Mouse (Mus musculus): Measurements from ENCODE around the gene Polr2c. TPM values are rescaled to one million over a fixed set of nuclear protein-coding genes. Genes with fewer than 3 reads are reported as not detected.

The Polr2c gene
- polyA plus RNA-seq, 1 experiment from 2014 or later = 129 TPM

- WGBS = 26% methylated on average over 5 of the region's 5 CpGs
- Histone ChIP-seq H3K36me3 (ENCODE audit: insufficient read depth, low read length) (peaks cover 29% of the 10 kb centered on the region), H3K4me2 (ENCODE audit: low read length) (no peak overlapping the region), H3K4me1 (replicated peaks; ENCODE audit: insufficient read depth, low read length) (peaks cover 6% of the 10 kb centered on the region; the same call in 1 of the 2 replicates), H3K27ac (no peak overlapping the region), H3K9me3 (replicated peaks; ENCODE audit: low read length) (no peaks in the 10 kb centered on the region), H3K4me3 (replicated peaks; ENCODE audit: low read depth, low read length) (no peak overlapping the region; the same call in 1 of the 2 replicates), H3K27me3 (ENCODE audit: insufficient read depth, low read length) (no peaks in the 10 kb centered on the region), H3K9ac (ENCODE audit: low read depth, low read length) (no peak overlapping the region)
- no peak for TF ChIP-seq CTCF (IDR thresholded peaks at IDR 0.05; ENCODE audit: low read depth)
- no peak for ATAC-seq (replicated peaks; ENCODE audit: low FRiP score, low read depth)
- DNase-seq (ENCODE audit: low spot score) = no peak
Observed at GRCm38 (mm10) chr8:94857011-94857345, 272 bp upstream of the Polr2c start.

- no peak overlapping the region for H3K9ac ChIP-seq (ENCODE audit: low read depth, low read length)
- H3K27me3 ChIP-seq (ENCODE audit: insufficient read depth, low read length) = no peaks in the 10 kb centered on the region
- peak; percentile 87 for DNase-seq (ENCODE audit: low spot score)
- H3K4me2 ChIP-seq (ENCODE audit: low read length) = no peak overlapping the region
- H3K9me3 ChIP-seq (replicated peaks; ENCODE audit: low read length) = no peaks in the 10 kb centered on the region
- H3K4me1 ChIP-seq (replicated peaks; ENCODE audit: insufficient read depth, low read length) = peaks cover 6% of the 10 kb centered on the region; the same call in 1 of the 2 replicates
- no peak overlapping the region for H3K4me3 ChIP-seq (replicated peaks; ENCODE audit: low read depth, low read length)
- peaks cover 30% of the 10 kb centered on the region for H3K36me3 ChIP-seq (ENCODE audit: insufficient read depth, low read length)
- ATAC-seq (replicated peaks; ENCODE audit: low FRiP score, low read depth) = peak; percentile 59
- TF ChIP-seq CTCF (IDR thresholded peaks at IDR 0.05; ENCODE audit: low read depth) = peak; percentile 89
- WGBS = 71% methylated on average over 8 of the region's 8 CpGs
- H3K27ac ChIP-seq = no peak overlapping the region
Observed at GRCm38 (mm10) chr8:94861352-94861910, 4.2 kb downstream of the Polr2c start.

DNA sequence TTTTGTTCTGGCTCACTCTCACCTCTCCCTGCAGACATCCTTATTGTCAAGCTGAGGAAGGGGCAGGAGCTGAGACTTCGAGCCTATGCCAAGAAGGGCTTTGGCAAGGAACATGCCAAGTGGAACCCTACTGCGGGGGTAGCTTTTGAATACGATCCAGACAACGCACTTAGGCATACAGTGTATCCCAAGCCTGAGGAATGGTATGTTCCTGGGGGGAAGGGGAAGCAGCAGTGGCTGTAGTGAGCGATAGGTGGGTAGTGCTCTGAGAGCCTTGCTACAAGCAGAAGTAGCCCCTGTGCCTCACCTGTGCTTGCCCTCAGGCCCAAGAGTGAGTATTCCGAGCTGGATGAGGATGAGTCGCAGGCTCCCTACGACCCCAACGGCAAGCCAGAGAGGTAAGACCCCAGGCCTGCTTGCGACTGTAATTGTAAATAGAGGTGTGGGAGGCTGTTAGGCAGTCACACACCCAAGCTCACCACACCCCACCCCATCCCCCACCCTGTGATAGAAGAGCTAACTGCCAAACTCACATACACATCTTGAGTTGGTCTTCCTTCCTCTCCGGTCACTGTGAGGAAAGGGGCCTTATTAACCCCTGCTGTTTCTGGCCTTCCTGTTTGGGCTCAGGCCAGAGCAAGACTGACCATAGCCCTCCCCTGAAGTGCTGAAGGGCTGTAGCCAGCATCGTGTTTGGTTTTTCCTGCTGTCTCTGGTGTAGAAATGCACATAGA, 5.4 kb downstream of the Polr2c start:
- H3K4me3 ChIP-seq (replicated peaks; ENCODE audit: low read depth, low read length) = no peak overlapping the region
- H3K27ac ChIP-seq = no peak overlapping the region
- DNase-seq (ENCODE audit: low spot score) (peak; percentile 34), ATAC-seq (replicated peaks; ENCODE audit: low FRiP score, low read depth) (no peak)
- H3K9ac ChIP-seq (ENCODE audit: low read depth, low read length) = no peak overlapping the region
- H3K27me3 ChIP-seq (ENCODE audit: insufficient read depth, low read length) = no peaks in the 10 kb centered on the region
- 87% methylated on average over 12 of the region's 12 CpGs for WGBS
- peaks cover 6% of the 10 kb centered on the region; the same call in 1 of the 2 replicates for H3K4me1 ChIP-seq (replicated peaks; ENCODE audit: insufficient read depth, low read length)
- TF ChIP-seq CTCF (IDR thresholded peaks at IDR 0.05; ENCODE audit: low read depth) = no peak
- H3K9me3 ChIP-seq (replicated peaks; ENCODE audit: low read length) = no peaks in the 10 kb centered on the region
- H3K4me2 ChIP-seq (ENCODE audit: low read length) = no peak overlapping the region
- peaks cover 36% of the 10 kb centered on the region for H3K36me3 ChIP-seq (ENCODE audit: insufficient read depth, low read length)

GRCm38 (mm10) chr8:94863897-94864673, 6.8 kb downstream of the Polr2c start:
- no peaks in the 10 kb centered on the region; the same call in 1 of the 2 replicates for H3K4me1 ChIP-seq (replicated peaks; ENCODE audit: insufficient read depth, low read length)
- TF ChIP-seq CTCF (IDR thresholded peaks at IDR 0.05; ENCODE audit: low read depth) = peak; percentile 29; the same call in 1 of the 2 replicates
- no peak for DNase-seq (ENCODE audit: low spot score)
- no peak overlapping the region for H3K9ac ChIP-seq (ENCODE audit: low read depth, low read length)
- no peaks in the 10 kb centered on the region for H3K27me3 ChIP-seq (ENCODE audit: insufficient read depth, low read length)
- H3K27ac ChIP-seq = no peak overlapping the region
- no peak overlapping the region for H3K4me2 ChIP-seq (ENCODE audit: low read length)
- no peak overlapping the region for H3K4me3 ChIP-seq (replicated peaks; ENCODE audit: low read depth, low read length)
- peaks cover 37% of the 10 kb centered on the region for H3K36me3 ChIP-seq (ENCODE audit: insufficient read depth, low read length)
- WGBS = 81% methylated on average over 10 of the region's 10 CpGs
- no peaks in the 10 kb centered on the region for H3K9me3 ChIP-seq (replicated peaks; ENCODE audit: low read length)
- no peak for ATAC-seq (replicated peaks; ENCODE audit: low FRiP score, low read depth)

DNA sequence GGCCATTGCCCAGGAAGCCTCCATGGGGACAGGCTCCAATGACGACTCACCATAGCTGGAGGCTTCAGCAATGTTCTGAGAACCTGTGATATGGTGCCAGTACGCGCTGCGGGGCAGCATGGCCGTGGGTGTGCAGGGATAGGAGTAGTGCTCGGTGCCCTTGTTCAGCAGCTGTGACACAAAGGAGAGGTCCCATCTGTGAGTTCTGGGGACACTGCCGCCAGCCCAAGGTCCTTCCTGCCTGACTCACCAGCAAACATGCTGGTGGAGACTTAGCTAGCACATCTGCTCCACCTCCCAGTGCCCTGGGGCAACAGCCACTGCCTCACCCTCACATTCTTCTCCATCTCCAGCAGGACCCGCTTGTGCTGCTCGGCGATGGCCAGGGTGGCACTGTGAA, 8.0 kb downstream of the Polr2c start:
- whole genome bisulfite sequencing = 78% methylated on average over 10 of the region's 10 CpGs
- no peak for ATAC-seq (replicated peaks; ENCODE audit: low FRiP score, low read depth)
- peaks cover 32% of the 10 kb centered on the region for H3K36me3 ChIP-seq (ENCODE audit: insufficient read depth, low read length)

DNA sequence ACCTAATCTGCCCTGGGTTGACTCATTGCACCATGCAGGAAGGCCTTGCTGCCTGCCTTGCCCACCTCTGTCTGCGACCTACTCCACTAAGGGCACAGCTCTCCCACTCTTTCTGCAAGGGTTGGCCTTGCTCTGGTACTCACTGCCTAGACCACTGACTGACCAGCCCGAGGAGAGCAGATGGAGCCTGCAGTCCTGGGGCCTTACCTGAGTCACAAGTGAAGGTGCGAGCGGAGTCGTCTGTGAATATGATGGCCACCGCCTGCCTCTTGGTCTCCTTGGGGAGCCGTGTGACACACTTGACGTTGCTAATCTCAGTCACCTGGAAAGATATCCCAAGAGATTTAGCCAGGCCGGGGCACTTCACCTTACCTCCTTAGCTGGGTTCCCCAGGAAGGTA, 9.7 kb downstream of the Polr2c start:
- Histone ChIP-seq H3K4me1 (replicated peaks; ENCODE audit: insufficient read depth, low read length) (peaks cover 15% of the 10 kb centered on the region), H3K27ac (no peak overlapping the region), H3K4me3 (replicated peaks; ENCODE audit: low read depth, low read length) (no peak overlapping the region), H3K27me3 (ENCODE audit: insufficient read depth, low read length) (no peaks in the 10 kb centered on the region), H3K36me3 (ENCODE audit: insufficient read depth, low read length) (peaks cover 27% of the 10 kb centered on the region), H3K9me3 (replicated peaks; ENCODE audit: low read length) (no peaks in the 10 kb centered on the region), H3K4me2 (ENCODE audit: low read length) (no peak overlapping the region), H3K9ac (ENCODE audit: low read depth, low read length) (no peak overlapping the region)
- no peak for TF ChIP-seq CTCF (IDR thresholded peaks at IDR 0.05; ENCODE audit: low read depth)
- DNase-seq (ENCODE audit: low spot score) = no peak
- WGBS = 86% methylated on average over 9 of the region's 9 CpGs
- ATAC-seq (replicated peaks; ENCODE audit: low FRiP score, low read depth) = no peak

More for the DNA sequence above, 8.0 kb downstream of the Polr2c start:
- Histone ChIP-seq H3K4me1 (replicated peaks; ENCODE audit: insufficient read depth, low read length) (peaks cover 3% of the 10 kb centered on the region), H3K4me3 (replicated peaks; ENCODE audit: low read depth, low read length) (no peak overlapping the region), H3K4me2 (ENCODE audit: low read length) (no peak overlapping the region), H3K27me3 (ENCODE audit: insufficient read depth, low read length) (no peaks in the 10 kb centered on the region), H3K9ac (ENCODE audit: low read depth, low read length) (no peak overlapping the region), H3K9me3 (replicated peaks; ENCODE audit: low read length) (no peaks in the 10 kb centered on the region), H3K27ac (no peak overlapping the region)
- DNase-seq (ENCODE audit: low spot score) = no peak
- no peak for TF ChIP-seq CTCF (IDR thresholded peaks at IDR 0.05; ENCODE audit: low read depth)

Data from kidney, postnatal 0 days (tissue).